Mouse (Mus musculus) B cell, adult 2 months (primary cell): Measurements from ENCODE around the gene Tmtc4.

ENCODE experiments used
- DNase-seq, 2 experiments: peaks; one replicate each; pipeline ENCODE4 v3.0.0; 2022

Gene Tmtc4

DNA sequence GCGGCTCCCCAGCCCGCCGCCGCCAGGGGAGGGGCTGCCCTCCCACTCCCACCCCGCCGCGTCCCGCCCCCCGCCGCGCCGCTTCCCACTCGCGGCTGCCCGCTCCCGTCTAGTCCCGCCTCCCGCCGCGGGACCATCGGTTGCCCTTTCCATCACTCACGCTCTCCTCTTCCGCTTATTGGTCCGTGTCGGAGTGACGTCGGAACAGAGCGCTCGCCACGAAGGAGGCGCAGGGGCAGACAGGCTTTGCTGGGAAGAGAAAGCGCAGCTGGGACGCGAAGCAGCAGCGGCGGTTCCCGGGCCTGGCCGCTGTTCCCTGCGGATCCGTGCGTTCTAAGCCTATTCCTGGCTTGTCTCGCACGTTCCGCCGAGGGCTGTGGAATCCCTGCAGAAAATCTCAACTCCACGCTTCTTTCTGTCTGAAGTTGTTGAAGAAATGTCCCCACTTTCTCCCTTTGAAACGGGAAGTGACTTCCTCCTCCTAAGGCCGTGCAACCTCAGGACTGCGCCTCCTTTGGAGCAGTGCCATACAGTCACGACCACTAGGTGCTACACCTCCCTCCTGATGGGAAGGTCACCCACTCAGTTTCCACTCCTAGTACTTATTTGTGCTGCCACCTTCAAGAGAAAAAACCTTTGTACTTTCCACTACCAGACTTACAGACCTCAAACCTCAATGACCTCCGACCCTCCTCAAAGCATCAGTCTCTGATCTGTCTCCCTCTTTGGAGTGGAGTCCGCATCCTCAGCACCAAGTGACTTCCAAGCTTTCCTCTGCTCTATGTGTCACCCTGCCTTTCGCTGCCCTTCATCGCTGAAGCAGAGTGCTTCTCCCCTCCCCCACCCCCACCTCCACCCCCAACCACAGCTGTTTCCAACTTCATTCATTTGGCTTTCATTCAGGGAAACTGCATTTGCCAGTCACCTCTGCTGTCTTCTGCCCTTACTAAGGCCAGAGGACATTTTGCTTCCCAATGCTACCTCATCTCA lies at the start of gene Tmtc4:
Gene Tmtc4, minus strand, starts transcription at position 810 of the 990 bp plus-strand sequence.
- peak; percentile 82 to 83 for DNase-seq

DNA sequence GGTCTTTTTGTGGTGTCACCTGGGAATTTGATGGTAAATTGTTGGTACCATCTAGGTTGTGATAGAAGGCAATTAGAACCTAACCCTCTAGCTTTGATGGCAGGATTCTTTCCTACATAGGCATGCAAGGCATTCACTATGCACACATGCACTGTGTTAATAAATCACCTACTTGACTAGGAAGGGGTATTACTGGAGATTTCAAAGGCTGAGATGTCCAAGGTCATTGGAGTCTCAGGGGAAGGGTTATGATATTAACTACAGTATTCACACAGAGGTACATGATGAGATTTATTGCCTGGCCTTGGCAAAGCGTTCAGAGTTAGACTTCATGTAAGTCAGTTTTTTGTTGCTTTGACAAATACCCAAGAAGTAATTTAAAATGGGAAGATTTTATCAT lies 48.6 kb upstream of the Tmtc4 start:
- DNase-seq: no peak

DNA sequence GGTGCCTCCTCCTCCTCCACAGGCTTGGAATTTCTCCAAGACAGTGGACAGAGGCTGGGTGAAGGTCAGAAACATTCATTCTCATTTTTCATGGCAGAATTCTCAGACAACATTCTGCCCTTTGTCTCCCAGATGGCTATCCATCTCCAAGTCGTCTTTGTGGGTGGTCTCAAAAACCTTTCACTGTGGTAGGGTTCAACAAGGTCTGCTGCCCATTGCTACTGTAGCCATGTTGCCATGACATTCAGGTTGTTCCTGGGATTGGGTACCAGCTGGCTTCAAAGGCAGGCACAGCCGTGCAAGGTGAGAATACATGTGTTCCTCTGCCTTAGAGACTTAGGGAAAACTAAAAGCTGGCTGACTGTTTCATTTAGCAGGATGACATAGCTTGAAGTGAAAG lies 44.0 kb upstream of the Tmtc4 start:
- no peak for DNase-seq

DNA sequence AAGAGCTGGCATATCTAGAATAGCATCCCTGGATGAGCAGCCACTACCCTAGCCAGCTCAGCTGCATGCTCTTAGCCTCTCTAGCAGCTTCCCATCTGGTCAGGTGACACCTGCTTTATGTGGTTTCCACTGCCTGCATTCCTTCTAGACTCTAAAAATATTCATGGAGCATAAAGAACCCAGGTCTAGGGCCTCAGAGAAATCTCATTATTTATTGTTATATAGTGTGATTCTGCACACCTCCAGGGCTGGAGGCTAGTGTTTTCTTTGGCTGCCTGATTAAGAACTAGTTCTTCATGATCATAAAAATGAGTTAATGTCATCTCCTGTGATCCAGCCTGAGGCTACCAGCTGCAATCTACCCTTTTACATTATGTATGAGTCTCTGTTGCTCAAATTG lies 39.1 kb upstream of the Tmtc4 start:
- no peak for DNase-seq

GRCm38 (mm10) chr14:123016310-123016709 lies 32.5 kb upstream of the Tmtc4 start:
- DNase-seq: no peak

DNA sequence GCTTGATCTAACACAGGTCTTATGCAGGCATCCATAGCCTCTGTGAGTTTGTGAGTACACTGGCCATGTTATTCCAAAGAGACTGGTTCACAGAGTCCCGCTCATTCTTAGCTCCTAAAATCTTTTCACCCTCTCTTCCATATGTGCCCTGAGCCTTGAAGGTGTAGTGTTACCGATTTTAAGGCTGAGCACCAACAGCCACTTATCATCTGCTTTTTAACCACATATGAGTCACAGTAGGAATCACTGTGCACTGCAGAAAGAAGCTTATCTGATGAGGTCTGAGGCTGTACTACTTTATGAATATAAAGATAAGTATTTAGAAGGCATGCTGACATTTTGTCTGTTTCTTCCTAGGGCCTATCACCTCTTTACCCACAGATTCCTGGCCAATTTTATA lies 31.9 kb upstream of the Tmtc4 start:
- no peak for DNase-seq

DNA sequence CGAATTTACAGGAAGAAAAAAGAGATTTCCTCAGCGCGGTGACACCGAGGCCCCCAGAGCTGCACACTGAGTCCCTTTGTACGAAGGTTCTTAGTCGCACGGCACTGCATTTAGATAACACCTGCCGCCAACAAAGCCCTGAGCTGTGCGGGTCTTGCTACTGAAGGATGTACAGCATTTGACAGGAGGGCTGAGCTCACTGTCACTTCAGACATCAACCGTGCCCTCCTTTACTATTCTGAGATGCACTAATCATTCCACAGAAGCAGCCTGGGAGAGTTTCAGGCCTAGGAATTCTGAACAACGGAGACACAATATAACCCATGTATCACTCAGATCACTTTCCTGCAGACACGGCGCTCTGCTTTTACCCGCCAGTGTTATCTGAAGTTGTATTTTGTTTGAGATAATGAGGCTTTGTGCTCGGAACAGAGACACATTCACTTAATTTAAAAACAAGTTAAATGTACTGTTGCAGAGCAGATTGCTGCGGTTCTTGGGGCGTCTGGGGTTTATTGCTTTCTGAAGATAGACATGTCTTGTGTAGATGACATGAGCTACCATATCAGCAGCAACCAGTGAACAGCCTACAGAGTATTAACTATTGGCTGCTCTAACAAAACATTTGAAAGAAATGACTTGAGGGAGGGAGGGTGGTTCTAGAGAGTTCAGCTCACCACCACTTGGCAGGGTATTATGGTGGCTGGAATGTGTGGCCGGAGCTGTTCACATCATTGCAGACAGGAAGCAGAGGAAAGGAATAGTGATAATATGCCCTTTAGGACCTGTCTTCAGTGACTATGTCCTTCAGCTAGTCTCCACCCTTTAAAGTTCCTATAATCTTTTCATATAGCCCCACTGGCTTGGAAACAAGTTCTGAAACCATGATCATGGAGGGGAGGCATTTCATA lies 25.5 kb upstream of the Tmtc4 start:
- no peak for DNase-seq

- no peak for DNase-seq
Measured at GRCm38 (mm10) chr14:123008672-123009071, 24.8 kb upstream of the Tmtc4 start.

GRCm38 (mm10) chr14:123003715-123004114 lies 19.9 kb upstream of the Tmtc4 start:
- DNase-seq: no peak

DNA sequence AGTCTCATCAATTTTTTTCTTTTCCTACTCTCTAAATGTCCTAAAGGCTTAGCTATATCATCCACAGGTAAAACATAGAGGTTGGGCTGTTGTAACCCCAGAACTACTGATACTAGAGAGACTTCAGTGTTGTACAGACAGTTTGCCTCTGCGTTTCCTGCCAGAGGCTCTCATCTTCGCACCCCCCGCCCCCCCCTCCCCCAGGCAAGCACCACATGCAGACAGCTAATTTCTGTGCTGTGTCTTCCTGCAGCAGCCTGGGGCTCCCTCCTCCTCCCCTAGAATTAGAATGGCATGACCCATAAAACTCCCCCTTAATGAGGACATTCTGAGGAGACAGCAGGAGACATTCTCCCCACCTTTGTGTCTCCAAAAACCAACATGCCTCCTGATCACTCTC lies 17.6 kb upstream of the Tmtc4 start:
- DNase-seq: no peak

DNA sequence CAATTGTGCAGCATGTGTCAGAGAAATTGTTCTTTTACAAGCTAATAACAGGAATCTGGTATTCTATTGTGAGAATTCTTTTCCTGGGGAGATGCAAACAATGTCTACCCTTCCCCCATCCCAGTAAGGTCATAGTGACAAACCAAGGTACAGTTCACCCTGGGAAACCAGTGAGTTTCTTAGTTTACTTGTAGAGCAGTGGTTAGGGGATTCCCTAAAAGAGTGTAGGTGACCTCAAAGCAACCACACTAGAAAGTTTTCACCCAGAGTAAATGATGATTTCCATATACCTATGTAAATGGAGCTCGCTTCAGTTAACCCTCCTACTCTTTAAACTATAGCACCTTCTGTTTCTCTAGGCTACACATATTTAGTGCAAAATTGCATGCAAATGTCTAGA lies 13.6 kb upstream of the Tmtc4 start:
- DNase-seq: no peak

- DNase-seq: no peak
Measured at GRCm38 (mm10) chr14:122993935-122994334, 10.1 kb upstream of the Tmtc4 start.

- peak; percentile 41 to 44 for DNase-seq
Measured at GRCm38 (mm10) chr14:122992937-122993336, 9.1 kb upstream of the Tmtc4 start.

GRCm38 (mm10) chr14:122990521-122991052 lies 6.8 kb upstream of the Tmtc4 start:
- DNase-seq: no peak

- DNase-seq: peak; percentile 10
Measured at GRCm38 (mm10) chr14:122986404-122986803, 2.6 kb upstream of the Tmtc4 start.

- DNase-seq: peak; percentile 64 to 71
Measured at GRCm38 (mm10) chr14:122982571-122983225, 1.1 kb downstream of the Tmtc4 start.

- no peak for DNase-seq
Measured at GRCm38 (mm10) chr14:122981831-122982485, 1.9 kb downstream of the Tmtc4 start.

DNA sequence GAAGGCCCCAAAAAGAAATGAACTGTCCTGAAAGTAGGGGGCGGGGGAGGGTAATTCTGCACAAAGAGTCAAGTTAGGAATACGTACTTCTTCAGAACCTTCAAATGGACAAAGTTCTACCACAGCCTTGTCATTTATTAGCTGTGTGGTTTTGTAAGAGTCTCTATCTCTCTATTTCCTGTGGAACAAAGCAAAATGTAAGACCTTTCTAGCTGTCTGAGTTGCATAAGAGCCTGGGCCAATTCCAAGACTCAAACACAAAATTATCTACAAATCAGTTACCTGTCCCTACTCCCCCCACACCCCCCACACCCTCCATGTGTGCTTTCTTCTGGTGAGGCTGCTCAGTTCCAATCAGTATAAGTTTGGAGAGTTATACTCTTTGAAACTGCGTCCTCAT lies 5.0 kb downstream of the Tmtc4 start:
- no peak for DNase-seq

DNA sequence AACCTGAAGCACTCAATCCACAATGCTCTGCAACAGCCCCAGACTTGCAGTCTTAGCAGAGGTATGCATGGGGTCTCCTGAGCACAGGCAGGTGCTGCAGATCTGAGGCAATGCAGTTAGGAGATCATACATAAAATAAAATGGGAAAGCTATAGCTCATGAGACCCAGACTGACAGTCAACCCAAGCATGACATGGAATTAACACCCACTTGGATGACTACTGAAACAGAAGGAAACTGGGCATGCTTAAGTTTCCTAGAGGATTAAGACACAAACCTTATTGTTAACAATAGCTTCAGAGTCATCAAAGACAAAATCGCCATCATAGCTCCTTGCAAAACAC lies 6.1 kb downstream of the Tmtc4 start:
- no peak for DNase-seq

DNA sequence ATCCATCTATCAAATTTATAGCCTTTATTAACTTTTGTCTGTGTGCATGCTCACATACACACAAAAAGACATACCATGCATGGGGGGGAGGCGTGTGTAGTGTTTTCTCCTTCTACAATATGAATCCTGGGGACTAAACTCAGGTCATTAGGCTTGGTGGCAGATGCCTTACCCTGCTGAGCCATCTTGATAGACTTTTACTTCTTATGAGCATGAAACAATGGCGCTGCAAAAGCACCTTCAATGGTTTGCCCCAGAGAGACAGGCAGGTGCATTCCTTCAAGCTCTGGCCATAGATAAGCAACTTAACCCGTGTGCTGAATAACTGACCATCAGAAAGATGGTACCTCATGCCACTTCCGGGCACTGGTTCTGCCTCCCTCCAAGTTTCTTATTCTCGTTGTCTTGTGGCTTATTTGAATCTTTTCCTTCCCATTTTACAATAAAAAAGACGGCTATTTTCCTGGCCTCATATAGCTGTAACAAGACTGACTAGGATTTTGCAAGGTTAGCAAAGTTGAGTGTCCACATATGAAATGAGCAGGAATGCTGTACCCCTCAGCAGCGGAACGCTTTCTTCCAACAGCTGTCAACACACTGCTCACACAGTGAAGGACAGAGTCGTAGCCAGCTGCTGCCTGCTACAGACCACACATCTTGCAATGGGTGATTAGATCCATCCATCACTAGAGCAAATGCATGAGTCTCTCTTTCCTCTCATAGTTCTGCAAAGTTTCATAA lies 6.6 kb downstream of the Tmtc4 start:
- DNase-seq: no peak

DNA sequence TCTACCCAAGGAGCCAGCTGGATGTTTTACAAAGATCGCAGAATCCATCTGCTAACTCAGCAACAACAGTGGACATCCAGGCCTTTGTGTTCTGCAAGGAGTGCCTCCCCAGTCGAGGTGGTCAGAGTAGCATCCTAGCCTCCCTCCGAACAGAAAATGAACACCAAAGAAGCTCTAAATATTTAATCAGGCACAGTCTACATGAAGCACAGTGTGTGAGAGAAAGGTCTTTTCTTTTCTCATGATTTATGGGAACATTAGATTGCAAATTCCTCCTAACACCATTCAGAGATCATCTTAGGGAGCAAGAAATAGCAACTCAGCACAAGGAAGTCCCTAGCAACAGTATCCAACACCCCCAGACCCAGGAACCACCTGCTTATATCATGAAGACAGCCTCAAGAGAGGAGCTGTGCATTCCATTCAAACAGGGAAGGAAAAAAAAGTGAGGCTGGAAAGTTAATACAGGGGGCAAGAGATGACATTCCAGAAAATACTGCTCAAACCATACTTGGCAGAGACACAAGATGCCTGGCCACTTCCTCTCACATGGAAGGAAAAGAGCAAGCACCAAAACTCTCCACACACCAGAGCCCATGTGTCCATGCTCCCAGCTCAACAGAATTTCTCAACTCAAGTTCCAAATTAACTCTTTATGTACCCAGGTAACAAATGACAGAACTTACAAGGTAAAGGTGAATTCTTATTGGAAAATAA lies 8.8 kb downstream of the Tmtc4 start:
- no peak for DNase-seq
